Mouse (Mus musculus) E14TG2a.4 (cell line): ENCODE results near the gene Dpy30.

ENCODE experiments used
- CTCF ChIP-seq: conservative IDR thresholded peaks from 2 replicates; pipeline ENCODE4 v1.5.1; 2014; ENCODE audit warnings: low read length
- NANOG ChIP-seq: IDR thresholded peaks from 2 replicates; pipeline ENCODE4 v1.6.1; 2014; ENCODE audit warnings: borderline replicate concordance, low read length, mixed read lengths
- POU5F1 ChIP-seq: IDR thresholded peaks from 2 replicates; pipeline ENCODE4 v1.6.1; 2014; ENCODE audit warnings: low read length, borderline replicate concordance

DNA sequence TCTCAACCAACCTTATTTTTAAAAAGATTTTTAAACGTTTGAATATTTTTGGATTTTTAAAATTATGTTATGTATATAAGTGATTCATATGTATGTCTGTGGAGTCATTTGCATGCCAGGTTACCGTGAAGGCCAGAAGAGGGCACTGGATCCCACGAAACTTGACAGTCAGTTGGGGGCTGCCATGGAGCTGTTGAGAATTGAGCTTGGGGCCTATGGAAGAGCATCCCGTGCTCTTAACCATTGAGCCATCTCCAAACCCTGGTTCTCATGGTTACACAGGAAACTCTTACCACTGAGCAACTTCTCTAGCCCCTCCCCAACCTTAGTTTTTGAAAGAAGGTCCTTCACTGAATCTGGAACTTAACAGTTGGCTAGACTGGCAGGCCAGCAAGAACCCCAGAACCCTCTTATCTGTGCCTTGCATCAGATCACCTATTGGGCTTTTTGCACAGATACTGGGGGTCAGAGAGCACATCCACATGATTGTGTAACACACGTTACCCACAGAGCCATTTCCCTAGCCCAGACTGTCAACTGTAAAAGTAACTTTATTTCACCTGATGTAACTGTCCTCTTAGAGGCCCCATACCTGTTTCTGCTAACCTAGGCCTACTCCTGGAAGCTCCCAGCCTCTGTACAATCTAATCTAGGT, 1.2 kb downstream of the Dpy30 start:
- no peak for TF ChIP-seq CTCF
- TF ChIP-seq NANOG, result no peak
- TF ChIP-seq POU5F1, result no peak
